Mouse (Mus musculus) midbrain, embryonic 10.5 days (tissue): ENCODE results near the gene Zfp207. TPM values are rescaled to one million over a fixed set of nuclear protein-coding genes. Genes with fewer than 3 reads are reported as not detected.
"Not testable (repeated sequence)": the region's sequence is repeated elsewhere in the genome, so short reads cannot be mapped to it uniquely, and the experiment has no call there.

Source experiments
- DNase-seq: peaks from one replicate; pipeline ENCODE4 v3.0.0-alpha.2; 2017; ENCODE audit warnings: low spot score
- H3K27ac ChIP-seq: fragments of 300-500 bp; sonication (generic); replicated peaks from 2 replicates; pipeline ENCODE4 v1.5.1; 2016; ENCODE audit warnings: mild to moderate bottlenecking
- H3K27me3 ChIP-seq: fragments of 300-500 bp; sonication (generic); 2 replicates; pipeline ENCODE4 v1.6.1; 2016; ENCODE audit warnings: low read depth, mild to moderate bottlenecking; ENCODE audit not compliant: poor library complexity, severe bottlenecking
- H3K36me3 ChIP-seq: fragments of 300-500 bp; sonication (generic); 2 replicates; pipeline ENCODE4 v1.6.1; 2016; ENCODE audit warnings: mild to moderate bottlenecking, moderate library complexity
- H3K4me1 ChIP-seq: fragments of 300-500 bp; sonication (generic); 2 replicates; pipeline ENCODE4 v1.6.1; 2016
- H3K4me3 ChIP-seq: fragments of 300-500 bp; sonication (generic); 2 replicates; pipeline ENCODE4 v1.5.1; 2016; ENCODE audit warnings: mild to moderate bottlenecking, moderate library complexity
- H3K9me3 ChIP-seq: fragments of 300-500 bp; sonication (generic); replicated peaks from 2 replicates; pipeline ENCODE4 v1.6.1; 2016; ENCODE audit warnings: mild to moderate bottlenecking
- WGBS: fragments of 180-500 bp; shearing (Covaris S2); methylation state at CpG from one replicate; pipeline ENCODE4 v1.1.7; 2016; 5-methylcytosine and 5-hydroxymethylcytosine counted together
- polyA plus RNA-seq: library from polyadenylated mRNA; unstranded; fragments of >200 nt; fragmentation: Nextera tagmentation; extraction: Ambion mirVana; gene quantifications from 2 replicates; pipeline ENCODE4 v1.2.1, GENCODE M21; 2016

The Zfp207 gene
- polyA plus RNA-seq, 1 experiment from 2014 or later: 304 TPM

- Histone ChIP-seq H3K9me3 (no peaks in the 10 kb centered on the region), H3K4me3 (peak overlapping the region; percentile 97), H3K27me3 (no peaks in the 10 kb centered on the region), H3K4me1 (peaks cover 36% of the 10 kb centered on the region), H3K27ac (peak overlapping the region; percentile 99), H3K36me3 (peaks cover 42% of the 10 kb centered on the region)
- under 1% methylated on average over 20 of the region's 20 CpGs for WGBS
- DNase-seq: no peak
Observed at GRCm38 (mm10) chr11:80383626-80384046, 557 bp downstream of the Zfp207 start.

GRCm38 (mm10) chr11:80384461-80384860 lies 1.4 kb downstream of the Zfp207 start:
- H3K36me3 ChIP-seq: peaks cover 50% of the 10 kb centered on the region
- no peaks in the 10 kb centered on the region for H3K27me3 ChIP-seq
- peak overlapping the region; percentile 97 for H3K4me3 ChIP-seq
- DNase-seq: no peak
- H3K27ac ChIP-seq: peak overlapping the region; percentile 99; the same call in 1 of the 2 replicates
- no peaks in the 10 kb centered on the region for H3K9me3 ChIP-seq
- peaks cover 36% of the 10 kb centered on the region for H3K4me1 ChIP-seq

- H3K4me3 ChIP-seq: peak overlapping the region; percentile 97
- H3K9me3 ChIP-seq: no peaks in the 10 kb centered on the region
- H3K36me3 ChIP-seq: peaks cover 56% of the 10 kb centered on the region
- DNase-seq: no peak
- H3K27ac ChIP-seq: no peak overlapping the region
- 77% methylated on average over 4 of the region's 4 CpGs for WGBS
- H3K4me1 ChIP-seq: peaks cover 36% of the 10 kb centered on the region
- no peaks in the 10 kb centered on the region for H3K27me3 ChIP-seq
Observed at GRCm38 (mm10) chr11:80385055-80385454, 2.0 kb downstream of the Zfp207 start.

GRCm38 (mm10) chr11:80386790-80387189 lies 3.7 kb downstream of the Zfp207 start:
- Histone ChIP-seq H3K27me3 (no peaks in the 10 kb centered on the region), H3K4me3 (peak overlapping the region; percentile 97), H3K4me1 (peaks cover 36% of the 10 kb centered on the region), H3K9me3 (no peaks in the 10 kb centered on the region), H3K27ac (no peak overlapping the region), H3K36me3 (peaks cover 74% of the 10 kb centered on the region)
- 82% methylated on average over 2 of the region's 2 CpGs for WGBS
- no peak for DNase-seq

GRCm38 (mm10) chr11:80389885-80390284 lies 6.8 kb downstream of the Zfp207 start:
- no peak overlapping the region for H3K27ac ChIP-seq
- no peaks in the 10 kb centered on the region for H3K27me3 ChIP-seq
- DNase-seq: no peak
- 91% methylated on average over 1 of the region's 1 CpGs for WGBS
- no peaks in the 10 kb centered on the region for H3K9me3 ChIP-seq
- H3K4me3 ChIP-seq: no peak overlapping the region
- peaks cover 100% of the 10 kb centered on the region for H3K36me3 ChIP-seq
- H3K4me1 ChIP-seq: peaks cover 21% of the 10 kb centered on the region

GRCm38 (mm10) chr11:80391407-80392120 lies 8.5 kb downstream of the Zfp207 start:
- Histone ChIP-seq H3K4me1 (peaks cover 5% of the 10 kb centered on the region), H3K4me3 (no peak overlapping the region), H3K9me3 (no peaks in the 10 kb centered on the region), H3K27ac (no peak overlapping the region), H3K36me3 (peaks cover 100% of the 10 kb centered on the region), H3K27me3 (no peaks in the 10 kb centered on the region)
- DNase-seq: no peak
- 92% methylated on average over 2 of the region's 2 CpGs for WGBS

- DNase-seq: no peak
- Histone ChIP-seq H3K9me3 (no peaks in the 10 kb centered on the region), H3K27ac (no peak overlapping the region), H3K36me3 (peaks cover 100% of the 10 kb centered on the region), H3K4me1 (no peaks in the 10 kb centered on the region), H3K27me3 (no peaks in the 10 kb centered on the region), H3K4me3 (no peak overlapping the region)
- 93% methylated on average over 3 of the region's 3 CpGs for WGBS
Observed at GRCm38 (mm10) chr11:80395930-80396329, 12.9 kb downstream of the Zfp207 start.

- 97% methylated on average over 4 of the region's 4 CpGs for WGBS
- DNase-seq: no peak
- Histone ChIP-seq H3K27me3 (no peaks in the 10 kb centered on the region), H3K4me3 (no peak overlapping the region), H3K9me3 (no peaks in the 10 kb centered on the region), H3K4me1 (no peaks in the 10 kb centered on the region), H3K36me3 (peaks cover 100% of the 10 kb centered on the region), H3K27ac (no peak overlapping the region)
Observed at GRCm38 (mm10) chr11:80396617-80397016, 13.5 kb downstream of the Zfp207 start.

- H3K4me3 ChIP-seq, DNase-seq, H3K9me3 ChIP-seq, H3K4me1 ChIP-seq, H3K27me3 ChIP-seq, H3K27ac ChIP-seq: not testable (repeated sequence)
- WGBS: 96% methylated on average over 6 of the region's 6 CpGs
- peaks cover 89% of the 10 kb centered on the region for H3K36me3 ChIP-seq
Observed at GRCm38 (mm10) chr11:80407878-80408277, 24.8 kb downstream of the Zfp207 start.

- no peak overlapping the region for H3K4me3 ChIP-seq
- H3K4me1 ChIP-seq: no peaks in the 10 kb centered on the region
- 94% methylated on average over 2 of the region's 2 CpGs for WGBS
- no peak for DNase-seq
- no peaks in the 10 kb centered on the region for H3K27me3 ChIP-seq
- H3K27ac ChIP-seq: no peak overlapping the region
- peaks cover 82% of the 10 kb centered on the region for H3K36me3 ChIP-seq
- no peaks in the 10 kb centered on the region for H3K9me3 ChIP-seq
Observed at GRCm38 (mm10) chr11:80410377-80410776, 27.3 kb downstream of the Zfp207 start.

GRCm38 (mm10) chr11:80417085-80417484 lies 34.0 kb downstream of the Zfp207 start:
- peaks cover 7% of the 10 kb centered on the region; the same call in 1 of the 2 replicates for H3K9me3 ChIP-seq
- DNase-seq: no peak
- H3K27me3 ChIP-seq: no peaks in the 10 kb centered on the region
- H3K4me3 ChIP-seq: no peak overlapping the region
- H3K36me3 ChIP-seq: peaks cover 37% of the 10 kb centered on the region
- WGBS: 94% methylated on average over 5 of the region's 5 CpGs
- H3K4me1 ChIP-seq: no peaks in the 10 kb centered on the region
- H3K27ac ChIP-seq: no peak overlapping the region

- Histone ChIP-seq H3K4me1 (no peaks in the 10 kb centered on the region), H3K4me3 (no peak overlapping the region), H3K27ac (no peak overlapping the region), H3K27me3 (no peaks in the 10 kb centered on the region), H3K9me3 (peaks cover 7% of the 10 kb centered on the region; the same call in 1 of the 2 replicates), H3K36me3 (peaks cover 25% of the 10 kb centered on the region)
- 86% methylated on average over 1 of the region's 1 CpGs for whole genome bisulfite sequencing
- no peak for DNase-seq
Observed at GRCm38 (mm10) chr11:80419743-80420142, 36.7 kb downstream of the Zfp207 start.

- no peak overlapping the region for H3K4me3 ChIP-seq
- no peaks in the 10 kb centered on the region for H3K27me3 ChIP-seq
- peaks cover 7% of the 10 kb centered on the region; the same call in 1 of the 2 replicates for H3K9me3 ChIP-seq
- DNase-seq: no peak
- H3K36me3 ChIP-seq: peaks cover 19% of the 10 kb centered on the region
- no peaks in the 10 kb centered on the region for H3K4me1 ChIP-seq
- WGBS: 72% methylated on average over 2 of the region's 2 CpGs
- no peak overlapping the region for H3K27ac ChIP-seq
Observed at GRCm38 (mm10) chr11:80420202-80420984, 37.3 kb downstream of the Zfp207 start.
